Mouse (Mus musculus) splenic B cell, adult 2 months (primary cell): Measurements from ENCODE around the gene Nr1h3.
A peak's percentile ranks its signal among the peaks of the same experiment; 100 is the strongest.
"Not testable (repeated sequence)": the region's sequence is repeated elsewhere in the genome, so short reads cannot be mapped to it uniquely, and the experiment has no call there.

Experiments
- DNase-seq: peaks from one replicate; pipeline ENCODE4 v3.0.0-alpha.2; 2011; ENCODE audit warnings: low read depth, low spot score
- H3K27me3 ChIP-seq: 2 replicates; pipeline ENCODE4 v1.6.1; 2012; ENCODE audit warnings: mild to moderate bottlenecking, low read length, moderate library complexity, mixed read lengths; ENCODE audit not compliant: control insufficient read depth, poor library complexity, insufficient read depth, severe bottlenecking
- H3K36me3 ChIP-seq: 2 replicates; pipeline ENCODE4 v1.6.1; 2012; ENCODE audit warnings: mild to moderate bottlenecking, low read length, moderate library complexity, mixed read lengths; ENCODE audit not compliant: control insufficient read depth, poor library complexity, insufficient read depth, severe bottlenecking

The Nr1h3 gene

GRCm38 (mm10) chr2:91202222-91202971 is at the start of gene Nr1h3, which contains the start of gene Acp2:
Gene Nr1h3, minus strand, starts transcription at chr2:91202834.
Gene Acp2, plus strand, starts transcription at chr2:91202885.
- DNase-seq, result peak; percentile 91
- no peaks in the 10 kb centered on the region for H3K27me3 ChIP-seq
- peaks cover 2% of the 10 kb centered on the region; the same call in 1 of the 2 replicates for H3K36me3 ChIP-seq

GRCm38 (mm10) chr2:91252001-91252400 is 49.4 kb upstream of the Nr1h3 start:
- Histone ChIP-seq H3K27me3 (no peaks in the 10 kb centered on the region; the same call in 1 of the 2 replicates), H3K36me3 (no peaks in the 10 kb centered on the region)
- DNase-seq, result no peak

- H3K36me3 ChIP-seq, result no peaks in the 10 kb centered on the region
- no peak for DNase-seq
- H3K27me3 ChIP-seq, result no peaks in the 10 kb centered on the region
Measured at GRCm38 (mm10) chr2:91248366-91248765, 45.7 kb upstream of the Nr1h3 start.

- H3K27me3 ChIP-seq, result no peaks in the 10 kb centered on the region
- no peaks in the 10 kb centered on the region for H3K36me3 ChIP-seq
- no peak for DNase-seq
Measured at GRCm38 (mm10) chr2:91244557-91245228, 42.1 kb upstream of the Nr1h3 start.

GRCm38 (mm10) chr2:91243416-91243815 is 40.8 kb upstream of the Nr1h3 start:
- Histone ChIP-seq H3K27me3 (no peaks in the 10 kb centered on the region), H3K36me3 (no peaks in the 10 kb centered on the region)
- no peak for DNase-seq

- no peaks in the 10 kb centered on the region for H3K27me3 ChIP-seq
- no peak for DNase-seq
- H3K36me3 ChIP-seq, result no peaks in the 10 kb centered on the region
Measured at GRCm38 (mm10) chr2:91242547-91242946, 39.9 kb upstream of the Nr1h3 start.

GRCm38 (mm10) chr2:91237511-91238080 is 35.0 kb upstream of the Nr1h3 start:
- DNase-seq, result peak; percentile 50
- H3K36me3 ChIP-seq, H3K27me3 ChIP-seq: not testable (repeated sequence)

- DNase-seq, result peak; percentile 97
- Histone ChIP-seq H3K27me3 (no peaks in the 10 kb centered on the region), H3K36me3 (peaks cover 7% of the 10 kb centered on the region; the same call in 1 of the 2 replicates)
Measured at GRCm38 (mm10) chr2:91236601-91237510, 34.2 kb upstream of the Nr1h3 start, which contains the start of gene Ddb2. Gene Ddb2, minus strand, starts transcription at chr2:91236982.

- peaks cover 7% of the 10 kb centered on the region; the same call in 1 of the 2 replicates for H3K36me3 ChIP-seq
- no peak for DNase-seq
- no peaks in the 10 kb centered on the region for H3K27me3 ChIP-seq
Measured at GRCm38 (mm10) chr2:91229735-91230134, 27.1 kb upstream of the Nr1h3 start.

GRCm38 (mm10) chr2:91223614-91224013 is 21.0 kb upstream of the Nr1h3 start:
- Histone ChIP-seq H3K27me3 (no peaks in the 10 kb centered on the region), H3K36me3 (no peaks in the 10 kb centered on the region)
- DNase-seq, result no peak

- 0 out of 2 replicates have a peak, but pooled peaks cover 1% of the 10 kb centered on the region for H3K36me3 ChIP-seq
- no peak for DNase-seq
- no peaks in the 10 kb centered on the region for H3K27me3 ChIP-seq
Measured at GRCm38 (mm10) chr2:91220501-91220900, 17.9 kb upstream of the Nr1h3 start.

GRCm38 (mm10) chr2:91217032-91217431 is 14.4 kb upstream of the Nr1h3 start:
- H3K27me3 ChIP-seq, result no peaks in the 10 kb centered on the region
- peaks cover 3% of the 10 kb centered on the region; the same call in 1 of the 2 replicates for H3K36me3 ChIP-seq
- no peak for DNase-seq

- peak; percentile 23 for DNase-seq
- Histone ChIP-seq H3K36me3 (peaks cover 9% of the 10 kb centered on the region), H3K27me3 (no peaks in the 10 kb centered on the region)
Measured at GRCm38 (mm10) chr2:91213311-91213710, 10.7 kb upstream of the Nr1h3 start.

- peaks cover 6% of the 10 kb centered on the region; the same call in 1 of the 2 replicates for H3K36me3 ChIP-seq
- no peaks in the 10 kb centered on the region for H3K27me3 ChIP-seq
- DNase-seq, result no peak
Measured at GRCm38 (mm10) chr2:91206254-91206775, 3.7 kb upstream of the Nr1h3 start.
